ENCODE assay signal across 29 mouse cellular contexts in genomic region chr5:143760508-143760907, GRCm38 (mm10).
"Had no signal": no experiment of that assay in that cellular context is flagged by ENCODE, and none has a peak within 500 bp of the region (broad histone marks: within the 10 kb centered on the region; RNA-seq: fewer than 3 reads in every experiment).

No protein-coding gene starts in this region.

- H3K27ac ChIP-seq: embryonic facial prominence, embryonic 10.5 days; embryonic facial prominence, embryonic 12.5 days; embryonic facial prominence, embryonic 13.5 days; embryonic facial prominence, embryonic 15.5 days; forebrain, embryonic 10.5 days; forebrain, embryonic 12.5 days; forebrain, embryonic 13.5 days; forebrain, embryonic 15.5 days; gastrocnemius, adult 2 months had no signal

- DNase-seq: cerebellum, adult 18-20 months; cerebellum, adult 2 months; cerebellum, adult 8-10 months; cerebellum, adult 9-10 months; cerebellum, adult 9-11 months; cerebellum, postnatal 10 days; cerebellum, postnatal 14 days; cerebellum, postnatal 25 days; cerebellum, postnatal 36 days; embryo, embryonic 11 days; forebrain, postnatal 0 days; gastrocnemius, adult 2 months; gastrocnemius, postnatal 10 days; gastrocnemius, postnatal 14 days; gastrocnemius, postnatal 25 days; gastrocnemius, postnatal 36 days; heart, adult 11 months; heart, adult 18-20 months had no signal

- H3K36me3 ChIP-seq: embryonic facial prominence, embryonic 13.5 days; embryonic facial prominence, embryonic 15.5 days; forebrain, embryonic 12.5 days; forebrain, embryonic 15.5 days had no signal

- H3K27me3 ChIP-seq: embryonic facial prominence, embryonic 12.5 days; embryonic facial prominence, embryonic 13.5 days; embryonic facial prominence, embryonic 15.5 days; forebrain, embryonic 15.5 days had no signal

- ATAC-seq: forebrain, embryonic 13.5 days; forebrain, embryonic 14.5 days; forebrain, embryonic 15.5 days; forebrain, embryonic 16.5 days; forebrain, postnatal 0 days had no signal

- H3K4me3 ChIP-seq: embryonic facial prominence, embryonic 10.5 days; embryonic facial prominence, embryonic 12.5 days; embryonic facial prominence, embryonic 13.5 days; embryonic facial prominence, embryonic 15.5 days; erythroblast, embryonic 14.5 days; forebrain, embryonic 10.5 days; forebrain, embryonic 12.5 days; forebrain, embryonic 13.5 days; forebrain, embryonic 15.5 days; gastrocnemius, adult 2 months had no signal
